Mouse (Mus musculus) heart, adult 18-20 months (tissue): ENCODE results near the gene Ikzf2. TPM values are rescaled to one million over a fixed set of nuclear protein-coding genes. Genes with fewer than 3 reads are reported as not detected.

Experiments used
- DNase-seq, 2 experiments: peaks; one replicate each; pipeline ENCODE4 v3.0.0; 2021 to 2022; ENCODE audit warnings: mixed read lengths in 1 of 2
- total RNA-seq, 2 experiments: library from RNA; stranded (reverse); gene quantifications; 2 replicates each; pipeline ENCODE4 v1.2.3; 2021

The Ikzf2 gene
- total RNA-seq, 2 experiments from 2014 or later: 6.3 to 6.8 TPM

DNA sequence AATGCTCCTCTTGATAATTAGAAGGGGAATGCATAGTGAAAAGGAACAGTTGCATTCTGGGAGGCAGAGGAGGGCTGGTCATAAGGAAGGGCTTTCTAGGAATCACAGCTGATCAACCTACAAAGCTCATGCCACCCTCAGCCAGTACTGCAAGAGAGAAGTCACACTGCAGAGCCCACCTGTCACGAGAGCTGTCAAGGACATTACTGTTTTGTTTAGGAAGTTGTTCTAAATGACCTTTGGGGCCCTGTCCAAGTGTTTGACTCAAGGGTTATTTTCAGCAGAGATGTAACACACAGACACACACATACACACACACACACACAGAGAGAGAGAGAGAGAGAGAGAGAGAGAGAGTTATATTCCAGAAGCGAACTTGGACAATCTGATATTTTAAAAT, 27.3 kb downstream of the Ikzf2 start:
- DNase-seq: peak; percentile 31 to 45

DNA sequence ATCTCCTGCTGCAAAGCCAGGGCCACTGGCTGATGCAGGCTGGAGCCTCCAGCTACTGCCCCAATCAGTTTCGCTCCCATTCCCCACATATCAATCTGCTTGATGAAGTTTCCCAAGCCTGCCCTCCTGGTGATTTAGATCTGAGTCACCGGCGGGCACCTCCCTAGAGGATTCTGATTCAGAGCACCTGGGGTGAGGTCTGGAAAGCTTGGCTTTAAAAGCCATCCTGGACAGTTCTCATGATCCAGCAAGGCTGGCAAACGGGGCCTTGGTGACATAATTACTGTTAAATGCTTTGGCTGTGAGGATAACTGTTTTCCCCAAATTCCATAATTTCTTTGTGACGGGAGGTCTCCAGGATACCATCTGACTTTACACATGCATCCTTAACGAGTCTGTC, 29.0 kb downstream of the Ikzf2 start:
- no peak for DNase-seq

DNA sequence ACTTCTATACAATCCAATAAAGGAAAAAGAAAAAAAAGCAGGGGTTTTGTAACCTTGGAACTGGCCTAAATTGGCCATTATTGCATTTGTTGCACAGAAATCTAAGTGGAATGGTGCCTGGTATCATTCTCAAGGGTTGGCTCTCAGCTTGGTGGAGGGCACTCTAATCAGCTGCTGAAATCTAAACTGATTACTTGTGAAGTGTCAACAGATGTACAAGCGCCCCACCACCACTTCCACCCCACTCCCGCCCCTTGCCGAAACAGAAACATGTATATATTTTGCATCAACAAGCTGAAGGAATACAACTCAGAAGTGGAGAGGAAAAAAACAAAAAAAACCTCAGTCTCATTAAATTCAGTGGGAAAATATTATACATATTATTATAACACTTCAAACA, 29.6 kb downstream of the Ikzf2 start:
- DNase-seq: no peak

DNA sequence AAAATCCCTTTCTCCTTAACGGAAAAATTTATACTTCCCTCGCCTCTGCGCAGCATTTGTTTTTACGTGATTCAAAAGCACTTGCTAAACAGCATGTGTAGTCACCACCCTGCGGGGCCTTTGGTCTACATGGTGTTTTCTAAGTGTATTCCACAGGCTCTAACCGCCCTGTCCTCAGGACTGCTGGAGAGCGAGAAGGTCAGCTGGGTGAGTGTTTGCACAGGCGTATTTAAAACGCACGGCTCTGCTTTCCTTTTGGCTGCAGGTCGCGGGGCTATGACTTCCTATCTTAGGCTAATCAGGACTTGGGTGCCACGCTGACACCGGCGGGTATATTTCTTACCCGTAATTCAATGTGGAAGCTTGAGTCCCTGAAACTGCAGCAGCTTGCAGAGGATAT, 30.1 kb downstream of the Ikzf2 start:
- DNase-seq: peak in 1 of 2 experiments; percentile 12

DNA sequence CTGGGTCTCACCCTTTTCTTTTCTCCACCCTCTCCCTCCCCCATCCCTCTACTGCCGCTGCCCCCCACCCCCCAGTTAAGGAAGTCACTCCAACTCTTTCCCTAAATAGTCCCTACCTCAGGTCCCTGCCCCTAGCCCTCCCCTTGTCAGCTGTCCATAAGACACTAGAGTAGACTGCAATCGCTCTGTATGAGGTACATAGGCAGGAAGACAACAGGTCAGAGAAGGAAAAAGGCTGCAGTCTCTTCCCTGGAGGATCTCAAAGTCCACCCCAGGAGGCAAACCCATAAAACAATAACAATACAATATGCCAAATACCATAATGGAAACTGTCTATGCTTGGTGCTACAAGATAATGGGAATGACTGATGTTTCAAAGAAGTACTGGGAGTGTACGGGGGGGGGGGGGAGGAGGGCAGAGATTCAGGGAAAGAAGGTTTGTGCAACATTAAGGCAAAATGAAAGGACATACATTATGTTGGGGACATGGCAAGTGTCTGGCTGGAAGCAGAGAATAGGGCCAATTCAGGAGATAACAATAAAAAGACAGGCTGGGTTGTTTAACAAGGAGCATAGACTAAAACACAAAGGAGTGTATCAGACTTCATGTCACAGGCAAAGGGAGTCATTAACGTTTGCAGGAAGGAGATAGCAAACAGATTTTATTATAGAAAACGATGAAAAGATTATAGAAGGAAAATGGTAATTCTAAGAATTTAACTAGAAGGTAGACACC, 30.8 kb downstream of the Ikzf2 start:
- no peak for DNase-seq

DNA sequence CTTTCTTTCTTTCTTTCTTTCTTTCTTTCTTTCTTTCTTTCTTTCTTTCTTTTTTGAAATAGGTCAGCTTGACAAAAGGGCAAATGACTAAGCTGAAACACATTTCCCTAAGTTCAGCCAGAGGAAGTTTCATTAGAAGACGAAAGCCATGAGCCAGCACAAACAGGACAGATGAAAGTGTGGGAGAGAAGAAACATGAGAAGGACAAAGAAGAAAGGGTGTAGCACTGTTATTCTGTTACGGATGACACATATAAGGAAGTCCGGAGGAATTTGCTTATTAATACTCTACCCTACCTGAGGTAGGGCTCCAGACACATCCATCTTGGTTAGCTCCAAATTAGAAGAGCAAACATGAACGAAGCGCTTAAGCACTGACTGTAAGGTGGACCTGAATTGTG, 31.7 kb downstream of the Ikzf2 start:
- no peak for DNase-seq

DNA sequence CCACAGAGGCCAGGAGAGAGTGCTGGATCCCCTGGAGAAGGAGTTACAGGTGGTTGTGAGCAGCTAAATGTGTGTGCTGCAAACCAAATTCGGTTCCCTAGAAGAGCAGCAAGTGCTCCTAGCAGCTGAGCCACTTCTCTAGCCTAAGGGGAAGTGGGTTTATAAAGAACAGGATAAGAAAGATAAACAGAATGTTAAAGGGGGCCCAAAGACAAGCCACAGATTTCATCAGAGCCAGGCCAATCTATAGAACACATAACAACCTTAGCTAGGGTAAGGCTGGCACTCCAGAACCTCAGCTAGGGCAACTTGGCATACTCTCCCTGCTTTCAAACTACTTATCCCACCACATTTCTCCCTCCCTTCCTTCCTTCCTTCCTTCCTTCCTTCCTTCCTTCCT, 32.1 kb downstream of the Ikzf2 start:
- DNase-seq: no peak

DNA sequence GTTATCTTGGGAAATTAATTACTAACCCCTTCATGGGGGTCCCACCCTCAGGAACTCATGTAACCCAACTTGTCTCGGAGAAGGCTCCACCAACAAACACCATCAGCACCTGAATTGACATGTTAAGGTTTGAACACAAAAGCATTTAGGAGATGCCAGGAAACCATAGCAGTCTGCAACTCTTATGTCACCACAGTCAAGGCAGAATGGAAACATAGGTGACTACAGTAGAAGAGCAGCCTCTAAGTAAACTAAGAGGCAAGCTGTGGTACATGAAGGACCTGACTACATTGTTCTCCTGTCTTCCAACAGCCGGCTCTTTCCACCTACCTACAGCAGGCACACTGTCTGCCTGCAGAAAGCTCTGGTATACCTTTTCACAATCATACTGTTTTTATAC, 33.6 kb downstream of the Ikzf2 start:
- no peak for DNase-seq

DNA sequence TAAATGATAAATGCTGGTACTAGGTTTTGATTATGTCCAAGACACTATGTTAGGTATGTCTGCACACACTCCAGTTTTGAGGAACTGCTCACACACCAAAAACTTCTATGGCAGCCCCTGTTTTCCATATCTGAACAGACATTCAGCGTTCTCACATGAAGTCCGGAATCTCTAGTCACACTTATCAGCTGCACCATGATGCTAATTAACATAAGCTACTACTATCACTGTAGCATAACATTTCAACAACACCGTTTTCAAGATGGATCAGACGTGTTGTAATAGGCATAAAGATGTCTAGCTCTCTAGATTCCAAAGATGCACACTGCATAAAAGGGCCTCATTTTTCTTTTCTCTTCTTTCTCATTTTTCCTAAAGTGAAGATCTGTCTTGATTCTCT, 43.9 kb downstream of the Ikzf2 start:
- DNase-seq: no peak

DNA sequence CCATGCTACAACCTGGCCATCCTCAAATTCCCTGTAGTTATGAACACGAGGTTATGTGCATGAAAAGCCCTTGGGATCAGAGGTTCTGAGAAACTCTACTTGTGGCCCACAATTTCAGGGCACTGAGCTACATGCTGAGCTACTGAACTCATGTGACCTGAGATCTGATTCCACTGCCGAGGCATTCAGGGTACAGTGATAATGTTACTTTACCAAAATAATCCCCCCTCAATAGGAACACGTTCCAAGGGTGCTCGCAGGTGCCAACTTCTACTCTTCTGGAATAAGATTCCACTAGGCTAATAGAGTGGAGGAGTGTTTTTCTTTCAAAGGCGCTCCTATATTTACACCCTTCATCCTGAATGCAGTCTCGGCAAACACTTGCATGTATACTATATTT, 45.1 kb downstream of the Ikzf2 start:
- no peak for DNase-seq

DNA sequence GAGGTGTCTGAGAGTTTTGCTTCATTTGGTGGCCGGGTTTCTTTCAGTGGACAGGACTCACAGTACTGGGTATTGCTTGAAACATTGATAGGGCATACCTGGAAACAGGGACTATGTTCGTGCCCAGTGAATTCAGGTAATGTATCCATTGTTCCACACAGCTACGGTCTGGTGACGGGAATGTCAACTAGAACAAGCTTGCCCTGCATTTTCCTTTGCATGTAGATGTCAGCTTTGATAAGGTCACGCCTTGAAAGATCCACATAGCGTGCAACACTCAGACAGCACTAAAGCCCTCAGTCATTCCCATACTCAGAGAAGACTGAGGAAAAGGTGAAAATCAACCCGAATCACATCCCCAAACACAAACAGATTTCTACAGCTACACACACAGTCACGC, 48.7 kb downstream of the Ikzf2 start:
- DNase-seq: no peak

DNA sequence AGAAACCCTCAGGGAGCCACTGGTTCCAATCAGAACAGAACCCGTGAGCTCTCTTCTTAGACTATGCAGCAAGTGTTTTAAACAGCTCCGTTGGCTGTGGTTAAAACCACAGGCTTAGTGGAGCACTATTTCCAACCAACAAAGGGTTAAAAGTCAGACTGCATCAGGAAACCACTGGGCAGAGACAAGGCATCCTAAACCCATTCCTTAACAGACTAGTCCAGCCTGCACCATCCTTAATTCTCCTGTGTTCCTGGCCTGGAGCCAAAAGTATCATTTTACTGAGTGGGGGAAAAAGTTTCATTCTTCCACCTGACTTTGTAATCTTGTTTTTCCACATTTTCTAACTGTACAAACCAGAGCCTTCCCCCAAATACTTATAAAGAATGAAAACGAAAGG, 49.1 kb downstream of the Ikzf2 start:
- no peak for DNase-seq

DNA sequence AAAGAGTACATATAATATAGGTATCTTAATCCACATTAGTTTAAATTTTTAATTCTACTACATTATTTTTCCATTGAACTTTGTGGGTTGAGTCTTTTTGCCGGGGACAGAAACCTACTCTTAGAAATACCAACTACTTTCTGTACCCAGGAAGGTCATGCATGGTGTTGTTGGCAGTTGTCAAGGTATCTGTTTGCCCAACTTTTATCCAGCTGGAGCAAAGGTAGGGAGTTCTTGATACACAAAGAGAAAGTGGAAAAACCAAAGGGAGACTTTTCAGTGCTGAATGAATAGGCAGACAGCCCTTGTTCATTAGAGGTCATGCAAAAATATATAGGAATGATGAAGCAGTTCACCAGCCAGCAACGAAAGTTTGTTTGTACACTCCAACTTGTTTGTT, 52.8 kb downstream of the Ikzf2 start:
- no peak for DNase-seq

DNA sequence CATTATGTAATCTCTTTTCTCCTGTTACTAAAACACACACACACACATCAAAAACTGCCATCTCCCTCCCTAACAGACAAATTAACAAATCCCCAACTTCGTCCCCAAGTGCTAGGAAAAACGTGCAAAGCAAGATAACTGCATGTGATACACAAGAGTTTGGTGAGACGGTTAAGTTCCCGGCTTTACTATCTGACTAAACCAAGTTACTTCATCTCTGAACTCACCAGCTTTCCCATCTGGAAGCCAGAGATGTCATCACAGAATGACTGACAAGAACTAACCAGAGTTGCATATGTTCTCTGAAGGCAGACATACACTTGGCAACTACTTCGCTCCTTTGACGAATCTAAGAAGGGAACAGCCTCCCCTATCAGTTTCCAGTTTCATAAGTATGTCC, 56.5 kb downstream of the Ikzf2 start:
- DNase-seq: no peak

DNA sequence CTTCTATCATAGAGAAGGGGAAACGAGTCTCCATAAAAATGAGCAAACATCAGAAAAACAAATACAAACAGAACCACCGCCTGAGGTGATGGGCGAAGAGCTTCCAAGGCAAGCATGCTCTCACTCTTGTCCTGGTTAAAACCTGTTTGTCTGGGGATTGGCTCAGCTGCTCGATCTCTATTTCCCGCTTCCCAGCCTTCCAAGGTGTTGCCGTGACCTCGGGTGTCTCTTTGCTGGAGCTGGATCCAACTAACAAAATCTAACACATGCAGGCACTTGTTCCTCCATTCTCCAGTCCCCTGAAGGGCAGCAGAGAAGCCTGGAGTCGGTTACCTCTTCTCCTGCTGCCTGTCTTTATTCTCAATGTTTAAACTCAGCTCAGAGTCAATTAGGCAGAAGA, 57.5 kb downstream of the Ikzf2 start:
- DNase-seq: peak in 1 of 2 experiments; percentile 6

DNA sequence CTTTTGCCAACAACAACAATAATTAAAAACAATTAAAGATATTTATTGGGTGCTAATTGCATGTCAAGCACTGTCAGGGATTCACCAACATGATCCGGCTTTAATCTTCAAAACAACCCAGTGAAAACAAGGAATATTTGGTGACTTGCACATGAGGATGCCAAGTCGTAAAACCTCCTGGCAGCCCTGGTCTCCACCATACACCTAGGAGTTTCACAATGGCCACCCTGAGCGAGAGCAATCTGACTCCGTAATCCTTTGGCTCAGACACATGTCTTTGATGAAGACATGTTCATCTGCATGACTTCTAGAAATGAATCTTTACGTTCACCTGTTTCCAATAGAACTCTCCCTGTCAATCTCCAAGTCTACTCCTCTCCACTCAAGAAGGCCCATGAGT, 75.0 kb downstream of the Ikzf2 start:
- no peak for DNase-seq

DNA sequence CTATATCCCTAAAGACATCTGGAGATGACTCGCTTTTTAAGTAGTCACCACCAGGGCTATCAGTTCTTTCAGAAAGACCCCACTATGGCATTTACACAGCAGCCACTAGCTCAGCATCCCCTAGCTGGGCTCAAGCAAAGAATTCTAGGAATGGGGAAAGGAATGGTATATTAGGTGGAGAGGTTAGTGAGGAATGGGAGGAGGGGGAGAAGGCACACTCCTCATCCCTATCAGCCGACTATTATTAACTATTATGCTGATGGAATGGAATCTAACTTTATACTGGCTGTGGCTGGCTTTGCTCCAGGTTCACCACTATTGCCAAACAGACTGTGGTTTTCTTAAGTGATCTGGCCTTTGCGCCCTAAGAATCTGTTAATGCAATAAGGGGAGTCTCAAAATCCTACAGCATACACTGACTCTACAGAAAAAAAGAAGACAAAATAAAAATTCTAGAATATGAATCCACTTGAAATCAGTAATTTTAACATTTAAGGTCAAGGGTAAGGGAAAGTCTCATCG, 75.8 kb downstream of the Ikzf2 start:
- DNase-seq: peak in 1 of 2 experiments; percentile 17

DNA sequence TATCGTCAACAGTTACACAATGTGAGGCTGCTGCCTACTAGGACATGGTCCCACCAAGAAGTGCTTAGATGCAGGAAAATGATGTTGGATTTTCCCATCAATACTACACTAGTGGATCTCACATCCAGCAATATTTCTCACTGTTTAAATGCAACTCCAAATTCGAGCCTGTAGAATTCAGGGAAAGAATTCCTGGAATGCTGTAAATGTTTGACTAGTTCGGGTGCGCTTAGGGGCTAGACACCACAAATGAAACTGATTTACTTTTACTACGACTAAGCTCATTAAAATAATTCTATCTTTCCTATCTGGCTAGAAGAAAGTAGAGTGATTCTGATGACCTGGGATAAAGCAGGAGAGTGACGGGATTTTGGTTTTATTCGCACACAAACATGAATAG, 76.3 kb downstream of the Ikzf2 start:
- DNase-seq: no peak

DNA sequence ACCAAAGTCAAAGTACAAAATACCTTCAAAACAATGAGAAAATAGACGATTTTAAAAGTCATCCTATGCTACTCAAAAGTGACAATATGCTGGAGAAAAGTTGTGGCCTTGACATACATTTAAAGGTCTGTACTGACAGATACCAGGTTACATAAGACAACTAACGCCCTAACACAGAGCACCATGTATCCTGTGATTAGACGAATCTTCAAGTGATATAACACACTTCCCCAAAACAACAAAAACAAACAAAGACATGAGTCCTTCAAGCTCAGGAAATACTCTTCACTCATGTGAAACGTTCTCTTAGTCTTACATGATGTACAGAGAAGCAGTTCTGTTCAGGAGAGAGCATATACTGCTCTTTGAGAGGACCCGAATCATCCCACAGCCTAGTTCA, 78.2 kb downstream of the Ikzf2 start:
- no peak for DNase-seq

DNA sequence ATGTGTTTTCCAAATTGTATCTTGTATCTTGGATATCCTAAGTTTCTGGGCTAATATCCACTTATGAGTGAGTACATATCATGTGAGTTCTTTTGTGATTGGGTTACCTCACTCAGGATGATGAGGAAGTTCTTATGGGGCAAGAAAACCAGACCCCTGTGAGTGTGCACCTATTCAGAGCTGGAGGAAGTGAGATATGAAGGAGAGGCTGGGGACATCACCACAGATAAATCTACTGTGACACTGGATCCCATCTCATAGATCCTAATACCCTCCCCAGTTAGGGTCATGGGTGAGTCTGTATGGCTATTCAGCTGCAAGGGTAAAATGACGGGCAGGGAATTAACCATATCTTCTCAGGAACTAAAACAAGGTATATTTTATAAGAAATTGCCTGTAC, 80.2 kb downstream of the Ikzf2 start:
- DNase-seq: no peak

DNA sequence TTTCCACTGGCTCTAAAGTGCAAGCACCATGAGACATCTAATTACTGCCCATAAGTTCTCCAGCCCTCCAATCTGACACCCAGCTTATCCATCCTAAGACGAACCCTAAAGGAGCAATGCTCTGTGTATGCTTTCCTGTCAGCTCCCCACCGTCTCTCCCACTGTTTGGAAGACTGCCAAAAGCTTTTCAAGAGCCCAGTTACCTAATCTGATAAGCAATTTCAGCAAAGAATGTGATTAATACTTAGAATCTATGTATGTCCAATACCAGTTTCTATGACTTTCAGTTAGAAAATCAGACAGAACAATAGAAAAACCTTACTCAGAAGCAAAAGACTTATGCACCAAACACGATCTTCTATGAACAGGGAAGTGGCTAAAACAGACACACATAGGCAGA, 82.8 kb downstream of the Ikzf2 start:
- no peak for DNase-seq

DNA sequence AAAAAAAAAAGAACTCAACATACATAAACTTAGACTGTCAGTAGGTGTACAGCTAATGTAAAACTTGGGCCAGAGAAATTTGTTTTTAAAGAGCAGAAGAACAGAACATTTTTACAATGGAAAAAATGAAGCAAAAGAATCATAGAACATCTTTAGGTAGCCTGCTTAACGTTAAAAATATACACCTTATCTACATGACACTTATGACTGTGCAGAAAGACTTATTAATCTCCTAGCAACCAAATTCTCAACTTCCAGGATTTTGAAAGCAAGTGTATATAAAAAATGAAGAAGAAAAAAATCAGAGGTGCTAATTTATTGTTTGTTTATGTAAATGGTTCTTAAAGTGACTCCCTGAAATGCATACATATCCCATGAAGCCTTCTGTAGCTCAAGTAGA, 86.1 kb downstream of the Ikzf2 start:
- no peak for DNase-seq

DNA sequence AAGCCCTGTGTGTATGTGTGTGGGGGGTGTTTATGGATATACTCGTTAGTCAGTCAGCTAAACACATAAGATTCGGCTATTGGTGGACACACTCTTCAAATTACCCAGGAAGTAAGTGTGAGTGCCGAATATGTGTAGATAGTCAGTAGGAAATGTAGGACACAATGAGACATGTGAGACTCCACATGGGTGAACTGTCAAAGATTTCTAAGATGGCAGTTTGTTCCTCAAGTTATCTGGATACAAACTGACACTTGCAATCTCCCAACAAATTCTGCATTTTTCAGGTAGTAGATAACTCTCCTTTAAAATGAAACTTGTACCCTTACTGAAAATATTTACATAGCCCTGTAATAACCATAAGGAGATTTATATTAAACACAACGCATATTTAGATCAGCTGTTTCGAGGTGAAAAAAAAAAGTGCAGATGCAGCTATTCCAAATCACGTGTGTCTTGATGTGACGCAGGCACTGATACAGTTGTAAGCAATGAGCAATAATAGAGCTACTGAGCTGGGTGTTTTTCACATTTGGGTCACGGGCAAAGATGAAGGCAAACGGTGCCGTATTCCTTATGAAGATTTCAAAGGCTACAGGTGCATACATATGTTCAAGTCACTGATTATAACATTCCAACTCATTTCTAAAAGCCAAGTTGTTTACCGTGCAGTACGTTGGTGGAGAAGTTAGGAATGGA, 87.8 kb downstream of the Ikzf2 start:
- no peak for DNase-seq

DNA sequence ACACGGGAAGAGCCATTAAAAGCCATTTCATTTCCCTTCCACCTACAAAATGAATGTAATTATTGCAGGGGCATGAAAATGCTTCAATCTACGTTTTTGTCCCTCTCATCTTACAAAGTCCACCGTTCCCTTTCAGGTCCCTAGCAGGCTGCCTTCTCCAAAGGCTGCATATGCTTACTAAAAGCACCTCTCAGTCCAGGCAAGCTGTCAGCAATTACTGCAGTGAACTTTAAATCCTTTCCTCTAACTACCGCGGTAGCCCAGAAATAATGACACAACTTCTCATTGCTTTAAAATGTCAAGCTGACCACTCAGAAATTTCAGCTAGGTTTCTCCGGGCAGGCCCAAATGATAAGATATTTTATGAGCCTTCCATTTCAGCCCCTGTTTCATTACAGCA, 95.2 kb downstream of the Ikzf2 start:
- DNase-seq: no peak
